Mouse (Mus musculus) MEL (cell line): ENCODE results near the gene Rab26.

Source experiments
- CHD2 ChIP-seq: IDR thresholded peaks from 2 replicates; pipeline ENCODE4 v1.6.1; 2011; ENCODE audit warnings: low read length, improper control_type of control experiment
- CTCF ChIP-seq, 3 experiments: IDR thresholded peaks in 2 of 3; conservative IDR thresholded peaks in 1 of 3; 2 replicates each; pipeline ENCODE4 v1.5.1; 2011 to 2012; ENCODE audit warnings: low read length in 3 of 3, low read depth in 2 of 3, mild to moderate bottlenecking in 2 of 3, improper control_type of control experiment in 1 of 3, inconsistent platforms in 1 of 3, mixed read lengths in 1 of 3, moderate library complexity in 1 of 3; ENCODE audit not compliant: control insufficient read depth in 1 of 3, insufficient read depth in 1 of 3, poor library complexity in 1 of 3, severe bottlenecking in 1 of 3
- GATA1 ChIP-seq: IDR thresholded peaks from 2 replicates; pipeline ENCODE4 v1.6.1; 2011; ENCODE audit warnings: low read depth, low read length, improper control_type of control experiment
- JUND ChIP-seq: IDR thresholded peaks from 2 replicates; pipeline ENCODE4 v1.6.1; 2011; ENCODE audit warnings: low read depth, mild to moderate bottlenecking, improper control_type of control experiment, low read length
- MAFK ChIP-seq: IDR thresholded peaks from 2 replicates; pipeline ENCODE4 v1.6.1; 2011; ENCODE audit warnings: low read depth, mild to moderate bottlenecking, low read length, improper control_type of control experiment, borderline replicate concordance
- MAZ ChIP-seq: IDR thresholded peaks from 2 replicates; pipeline ENCODE4 v1.6.1; 2012; ENCODE audit warnings: low read depth, mild to moderate bottlenecking, inconsistent platforms, low read length, improper control_type of control experiment
- MYC ChIP-seq: IDR thresholded peaks from 2 replicates; pipeline ENCODE4 v1.6.1; 2011; ENCODE audit warnings: low read depth, mild to moderate bottlenecking, low read length, improper control_type of control experiment, moderate library complexity
- POLR2A ChIP-seq, 2 experiments: IDR thresholded peaks; 2 replicates each; pipeline ENCODE4 v1.6.1; 2011 to 2012; ENCODE audit warnings: low read length in 2 of 2, mild to moderate bottlenecking in 2 of 2, control low read depth in 1 of 2, improper control_type of control experiment in 1 of 2, low read depth in 1 of 2, moderate library complexity in 1 of 2; ENCODE audit not compliant: control insufficient read depth in 1 of 2, insufficient read depth in 1 of 2, poor library complexity in 1 of 2
- TCF12 ChIP-seq: IDR thresholded peaks from 2 replicates; pipeline ENCODE4 v1.6.1; 2014; ENCODE audit warnings: low read depth, mild to moderate bottlenecking, inconsistent platforms, low read length, improper control_type of control experiment, moderate library complexity

GRCm38 (mm10) chr17:24529007-24529451 lies 5.0 kb downstream of the Rab26 start:
- TF ChIP-seq MAFK: no peak
- no peak for TF ChIP-seq TCF12
- peak in 1 of 2 experiments; percentile 49; a peak in 2 of 4 replicates for TF ChIP-seq POLR2A (IDR thresholded peaks at IDR 0.05; ENCODE audit: control insufficient read depth in 1 of 2, insufficient read depth in 1 of 2, low read depth in 1 of 2, low read length in 2 of 2, poor library complexity in 1 of 2)
- no peak for TF ChIP-seq GATA1
- TF ChIP-seq CTCF (IDR thresholded peaks at IDR 0.05 in 2 of 3, conservative IDR thresholded peaks at IDR 0.05 in 1 of 3; ENCODE audit: control insufficient read depth in 1 of 3, insufficient read depth in 1 of 3, low read depth in 2 of 3, low read length in 3 of 3, poor library complexity in 1 of 3, severe bottlenecking in 1 of 3): peak; percentile 32 to 57 (median 42)
- no peak for TF ChIP-seq CHD2
- TF ChIP-seq MYC: no peak
- no peak for TF ChIP-seq MAZ
- TF ChIP-seq JUND: no peak
